Mouse (Mus musculus) spleen, adult 18-20 months (tissue): ENCODE data around the gene Gm30083.

Source experiments
- DNase-seq, 2 experiments: peaks; one replicate each; pipeline ENCODE4 v3.0.0; 2022; ENCODE audit warnings: mixed read lengths in 2 of 2

Gm30083 gene

GRCm38 (mm10) chr14:33958841-33959240 lies 56.1 kb downstream of the Gm30083 start:
- DNase-seq, result no peak

GRCm38 (mm10) chr14:33958186-33958585 lies 56.8 kb downstream of the Gm30083 start:
- no peak for DNase-seq

GRCm38 (mm10) chr14:33956055-33956454 lies 58.9 kb downstream of the Gm30083 start:
- DNase-seq, result no peak

GRCm38 (mm10) chr14:33953761-33954160 lies 61.2 kb downstream of the Gm30083 start, which contains the start of gene Rbp3:
Rbp3 (plus strand) TSS chr14:33954003.
- DNase-seq, result no peak

GRCm38 (mm10) chr14:33952233-33952981 lies 62.6 kb downstream of the Gm30083 start:
- DNase-seq, result no peak

GRCm38 (mm10) chr14:33946125-33946524 lies 68.9 kb downstream of the Gm30083 start:
- DNase-seq, result no peak

- no peak for DNase-seq
These were observed 72.8 kb downstream of the Gm30083 start for GRCm38 (mm10) chr14:33942222-33942621.

GRCm38 (mm10) chr14:33940739-33941138 lies 74.2 kb downstream of the Gm30083 start, which contains the start of gene Gdf2:
Gdf2 (plus strand) TSS chr14:33941039.
- DNase-seq, result no peak

- DNase-seq, result no peak
These were observed 75.9 kb downstream of the Gm30083 start for GRCm38 (mm10) chr14:33939117-33939516.
